Mouse (Mus musculus): ENCODE measurements around the gene Ikbip. TPM values are rescaled to one million over a fixed set of nuclear protein-coding genes. Genes with fewer than 3 reads are reported as not detected.

The Ikbip gene
- 10.7 and 11.3 TPM in 2 replicates for polyA plus RNA-seq (2012; rRNA removed)

GRCm38 (mm10) chr10:91082550-91083392 lies at the start of gene Ikbip, which contains the start of gene Apaf1:
Gene Ikbip, plus strand, starts transcription at chr10:91082940.
Gene Apaf1, minus strand, starts transcription at chr10:91082770.

GRCm38 (mm10) chr10:91123828-91124822 lies 41.4 kb downstream of the Ikbip start, which contains the start of gene Slc25a3:
Gene Slc25a3, minus strand, starts transcription at chr10:91124059.

Other genes starting within 250 kb of the Ikbip start
- 30.3 and 30.9 TPM in 2 replicates for gene Apaf1, start 170 bp upstream of the Ikbip start, polyA plus RNA-seq (2012; rRNA removed)
- gene Slc25a3, start 41.1 kb downstream of the Ikbip start, polyA plus RNA-seq (2012; rRNA removed) = 442 and 448 TPM in 2 replicates
- 132 and 134 TPM in 2 replicates for gene Tmpo, start 98.4 kb downstream of the Ikbip start, polyA plus RNA-seq (2012; rRNA removed)